In genomic region chr10:81421797-81422100, GRCm38 (mm10) we compare ENCODE assay signal across 12 mouse cellular contexts. TPM values are rescaled to one million over a fixed set of nuclear protein-coding genes. Genes with fewer than 3 reads are reported as not detected.
DNase-seq lines count a peak whose midpoint lies in the region; ATAC-seq lines count a peak whose summit lies in the region.
"Had no signal": no experiment of that assay in that cellular context is flagged by ENCODE, and none has a peak within 500 bp of the region (broad histone marks: within the 10 kb centered on the region; RNA-seq: fewer than 3 reads in every experiment).

No protein-coding gene starts in this region.

- WGBS in forebrain, embryonic 14.5 days: 87% methylated on average over 5 of the region's 5 CpGs
- 88% methylated on average over 5 of the region's 5 CpGs for WGBS in forebrain, embryonic 16.5 days

- no peak overlapping the region for H3K9ac ChIP-seq in forebrain, embryonic 14.5 days (ENCODE audit: low read length)
- no peak overlapping the region for H3K9ac ChIP-seq in forebrain, embryonic 16.5 days (replicated peaks; ENCODE audit: low read depth, low read length)
- H3K9ac ChIP-seq: embryonic facial prominence, embryonic 15.5 days; intestine, embryonic 15.5 days had no signal

- no peaks in the 10 kb centered on the region for H3K27me3 ChIP-seq in forebrain, embryonic 14.5 days (replicated peaks; ENCODE audit: control insufficient read depth, insufficient read depth, low read length)
- no peaks in the 10 kb centered on the region for H3K27me3 ChIP-seq in forebrain, embryonic 16.5 days (replicated peaks; ENCODE audit: control insufficient read depth, insufficient read depth, low read length)
- H3K27me3 ChIP-seq: embryonic facial prominence, embryonic 15.5 days; intestine, embryonic 15.5 days had no signal

- H3K4me2 ChIP-seq in forebrain, embryonic 14.5 days (ENCODE audit: low read length): no peak overlapping the region
- H3K4me2 ChIP-seq in forebrain, embryonic 16.5 days (ENCODE audit: low read length): no peak overlapping the region
- H3K4me2 ChIP-seq: embryonic facial prominence, embryonic 15.5 days; heart, embryonic 13.5 days; intestine, embryonic 15.5 days had no signal

- peak; percentile 13 to 29 for DNase-seq in cerebellum, postnatal 10 days
- no peak for DNase-seq in cerebellum, adult 8-10 months
- DNase-seq in lung, adult 18-20 months: peak; percentile 7 to 13
- no peak for DNase-seq in lung, postnatal 36 days
- DNase-seq in adrenal gland, postnatal 25 days: peak; percentile 41
- peak; percentile 32 for DNase-seq in heart, postnatal 4 days
- DNase-seq in forebrain, embryonic 14.5 days (ENCODE audit: low spot score): no peak

- H3K9me3 ChIP-seq in forebrain, embryonic 14.5 days (replicated peaks; ENCODE audit: control insufficient read depth, low read length): no peaks in the 10 kb centered on the region
- H3K9me3 ChIP-seq in forebrain, embryonic 16.5 days (ENCODE audit: control insufficient read depth, low read length): no peaks in the 10 kb centered on the region
- H3K9me3 ChIP-seq: embryonic facial prominence, embryonic 15.5 days; heart, embryonic 13.5 days; intestine, embryonic 15.5 days had no signal

- no peak overlapping the region for H3K4me3 ChIP-seq in forebrain, embryonic 14.5 days (ENCODE audit: low read depth, low read length)
- no peak overlapping the region for H3K4me3 ChIP-seq in forebrain, embryonic 16.5 days (replicated peaks; ENCODE audit: low read length)
- H3K4me3 ChIP-seq: embryonic facial prominence, embryonic 15.5 days; heart, embryonic 13.5 days; intestine, embryonic 15.5 days had no signal

- H3K4me1 ChIP-seq in forebrain, embryonic 14.5 days (ENCODE audit: control insufficient read depth, insufficient read depth, low read length): peaks cover 32% of the 10 kb centered on the region
- peaks cover 48% of the 10 kb centered on the region for H3K4me1 ChIP-seq in forebrain, embryonic 16.5 days (replicated peaks; ENCODE audit: control insufficient read depth, insufficient read depth, low read length)

- H3K36me3 ChIP-seq in forebrain, embryonic 14.5 days (ENCODE audit: control insufficient read depth, insufficient read depth, low read length): peaks cover 15% of the 10 kb centered on the region
- H3K36me3 ChIP-seq in forebrain, embryonic 16.5 days (ENCODE audit: control insufficient read depth, insufficient read depth): no peaks in the 10 kb centered on the region
- H3K36me3 ChIP-seq: intestine, embryonic 15.5 days had no signal

- H3K27ac ChIP-seq in forebrain, embryonic 14.5 days (ENCODE audit: low read depth, low read length): no peak overlapping the region
- H3K27ac ChIP-seq in forebrain, embryonic 16.5 days (ENCODE audit: low read length): no peak overlapping the region
- H3K27ac ChIP-seq: embryonic facial prominence, embryonic 15.5 days; heart, embryonic 13.5 days; intestine, embryonic 15.5 days; macrophage had no signal

- ATAC-seq in forebrain, embryonic 14.5 days: no peak
- ATAC-seq in forebrain, embryonic 16.5 days: no peak
- ATAC-seq: intestine, embryonic 15.5 days had no signal

RNA-seq across cellular contexts. Expression of gene Smim24, which starts 28.9 kb away (rescaled TPM):
- total RNA-seq in adrenal gland, postnatal 25 days (2021): 1.4 TPM in 1 of 2 replicates, not detected in the other
- 1 to 10 TPM; 1.9 to 2.4 TPM for total RNA-seq in heart, postnatal 4 days (2021)
- polyA plus RNA-seq in forebrain, embryonic 14.5 days (2014; fragmentation: Nextera tagmentation; extraction: Ambion mirVana): 1.5 and 2.0 TPM in 2 replicates
- polyA plus RNA-seq in forebrain, embryonic 16.5 days (2015; fragmentation: Nextera tagmentation; extraction: Ambion mirVana): 1.2 and 1.8 TPM in 2 replicates

RNA-seq across cellular contexts. Expression of gene Gm48552, which starts 32.9 kb away (rescaled TPM):
- total RNA-seq in adrenal gland, postnatal 25 days (2021): 1.5 TPM in 1 of 2 replicates, not detected in the other
- under 1 TPM; 0.72 to 0.98 TPM for total RNA-seq in heart, postnatal 4 days (2021)
- 0.65 and 0.69 TPM in 2 replicates for polyA plus RNA-seq in forebrain, embryonic 14.5 days (2014; fragmentation: Nextera tagmentation; extraction: Ambion mirVana)
- 1.0 and 2.2 TPM in 2 replicates for polyA plus RNA-seq in forebrain, embryonic 16.5 days (2015; fragmentation: Nextera tagmentation; extraction: Ambion mirVana)

RNA-seq across cellular contexts. Expression of gene Nfic, which starts 33.7 kb away (rescaled TPM):
- total RNA-seq in adrenal gland, postnatal 25 days (2021): 100 and 129 TPM in 2 replicates
- total RNA-seq in heart, postnatal 4 days (2021): 100 to 1,000 TPM; 125 to 130 TPM
- 16.6 and 17.9 TPM in 2 replicates for polyA plus RNA-seq in forebrain, embryonic 14.5 days (2014; fragmentation: Nextera tagmentation; extraction: Ambion mirVana)
- polyA plus RNA-seq in forebrain, embryonic 16.5 days (2015; fragmentation: Nextera tagmentation; extraction: Ambion mirVana): 25.4 and 27.0 TPM in 2 replicates

RNA-seq across cellular contexts. Expression of gene Gm48551, which starts 37.5 kb away (rescaled TPM):
- total RNA-seq in adrenal gland, postnatal 25 days (2021): 1.7 TPM in 2 replicates
- under 1 TPM; 0.55 to 0.70 TPM for total RNA-seq in heart, postnatal 4 days (2021)
- polyA plus RNA-seq in forebrain, embryonic 14.5 days (2014; fragmentation: Nextera tagmentation; extraction: Ambion mirVana): 3.6 and 4.8 TPM in 2 replicates
- polyA plus RNA-seq in forebrain, embryonic 16.5 days (2015; fragmentation: Nextera tagmentation; extraction: Ambion mirVana): 6.2 and 8.8 TPM in 2 replicates

RNA-seq across cellular contexts. Expression of gene Dohh, which starts 37.5 kb away (rescaled TPM):
- 48.4 and 52.7 TPM in 2 replicates for total RNA-seq in adrenal gland, postnatal 25 days (2021)
- 10 to 100 TPM; 52.9 to 55.9 TPM for total RNA-seq in heart, postnatal 4 days (2021)
- polyA plus RNA-seq in forebrain, embryonic 14.5 days (2014; fragmentation: Nextera tagmentation; extraction: Ambion mirVana): 78.7 and 78.8 TPM in 2 replicates
- 86.0 and 91.0 TPM in 2 replicates for polyA plus RNA-seq in forebrain, embryonic 16.5 days (2015; fragmentation: Nextera tagmentation; extraction: Ambion mirVana)

Comparison
In these comparisons a context has a peak if more than half of its experiments do, and no peak if none do; other contexts are left out.
1. DNase-seq: peak in cerebellum, postnatal 10 days (2 of 2), lung, adult 18-20 months (2 of 2), adrenal gland, postnatal 25 days (single experiment) and heart, postnatal 4 days (single experiment); none in cerebellum, adult 8-10 months (single experiment), lung, postnatal 36 days (single experiment) and forebrain, embryonic 14.5 days (single experiment).